ENCODE assay signal across 36 mouse cellular contexts in genomic region chr4:149512072-149512471, GRCm38 (mm10). TPM values are rescaled to one million over a fixed set of nuclear protein-coding genes. Genes with fewer than 3 reads are reported as not detected.
DNase-seq lines count a peak whose midpoint lies in the region; ATAC-seq and TF ChIP-seq lines count a peak whose summit lies in the region.
"Had no signal": no experiment of that assay in that cellular context is flagged by ENCODE, and none has a peak within 500 bp of the region (broad histone marks: within the 10 kb centered on the region; RNA-seq: fewer than 3 reads in every experiment).

No protein-coding gene starts in this region.

- ATAC-seq in forebrain, embryonic 13.5 days, result no peak
- no peak for ATAC-seq in forebrain, embryonic 11.5 days (replicated peaks; ENCODE audit: low FRiP score)
- ATAC-seq in lung, embryonic 16.5 days (ENCODE audit: low read depth), result peak; percentile 13; the same call in 1 of the 2 replicates
- no peak for ATAC-seq in forebrain, postnatal 0 days
- ATAC-seq: intestine, embryonic 16.5 days had no signal

- peak overlapping the region; percentile 31; the same call in 1 of the 2 replicates for H3K27ac ChIP-seq in forebrain, embryonic 13.5 days
- H3K27ac ChIP-seq in forebrain, embryonic 11.5 days (ENCODE audit: low read depth, low read length), result no peak overlapping the region
- no peak overlapping the region for H3K27ac ChIP-seq in lung, embryonic 16.5 days (ENCODE audit: low read length)
- no peak overlapping the region for H3K27ac ChIP-seq in forebrain, postnatal 0 days (ENCODE audit: low read depth, low read length)
- H3K27ac ChIP-seq: heart, embryonic 13.5 days; limb, embryonic 10.5 days; limb, embryonic 15.5 days; liver, embryonic 13.5 days; macrophage; stomach, postnatal 0 days had no signal

- no peaks in the 10 kb centered on the region for H3K27me3 ChIP-seq in forebrain, embryonic 13.5 days
- no peaks in the 10 kb centered on the region for H3K27me3 ChIP-seq in forebrain, embryonic 11.5 days (ENCODE audit: control insufficient read depth, insufficient read depth, low read length)
- H3K27me3 ChIP-seq in lung, embryonic 16.5 days (ENCODE audit: control insufficient read depth, insufficient read depth, low read depth, low read length), result no peaks in the 10 kb centered on the region
- H3K27me3 ChIP-seq in forebrain, postnatal 0 days (ENCODE audit: insufficient read depth, low read length), result no peaks in the 10 kb centered on the region
- H3K27me3 ChIP-seq: heart, embryonic 13.5 days; limb, embryonic 15.5 days; liver, embryonic 13.5 days; neural tube, embryonic 15.5 days had no signal

- no peaks in the 10 kb centered on the region for H3K9me3 ChIP-seq in forebrain, embryonic 13.5 days (replicated peaks)
- no peaks in the 10 kb centered on the region for H3K9me3 ChIP-seq in forebrain, embryonic 11.5 days (ENCODE audit: control insufficient read depth, low read length)
- H3K9me3 ChIP-seq in lung, embryonic 16.5 days (ENCODE audit: control insufficient read depth, low read length), result no peaks in the 10 kb centered on the region
- H3K9me3 ChIP-seq in forebrain, postnatal 0 days (ENCODE audit: low read length), result no peaks in the 10 kb centered on the region
- H3K9me3 ChIP-seq: G1E; heart, embryonic 13.5 days; limb, embryonic 10.5 days; limb, embryonic 15.5 days; liver, embryonic 13.5 days; neural tube, embryonic 15.5 days had no signal

- TF ChIP-seq CTCF in lung, adult 2 months (IDR thresholded peaks at IDR 0.05; ENCODE audit: insufficient read depth, low read length), result no peak
- TF ChIP-seq CTCF in brain, embryonic 14.5 days (IDR thresholded peaks at IDR 0.05; ENCODE audit: borderline replicate concordance, extremely low read depth, insufficient read depth, insufficient read length), result no peak
- no peak for TF ChIP-seq CTCF in forebrain, postnatal 0 days (IDR thresholded peaks at IDR 0.05; ENCODE audit: low read depth)

- TF ChIP-seq POLR2A in lung, adult 2 months (IDR thresholded peaks at IDR 0.05; ENCODE audit: borderline replicate concordance, extremely low read depth, low read depth, low read length), result no peak
- TF ChIP-seq POLR2A in brain, embryonic 14.5 days (IDR thresholded peaks at IDR 0.05; ENCODE audit: borderline replicate concordance, extremely low read depth, insufficient read depth, insufficient read length, poor library complexity, severe bottlenecking), result no peak

- no peak overlapping the region for H3K4me3 ChIP-seq in forebrain, embryonic 13.5 days
- no peak overlapping the region for H3K4me3 ChIP-seq in forebrain, embryonic 11.5 days (ENCODE audit: low read depth, low read length)
- no peak overlapping the region for H3K4me3 ChIP-seq in lung, embryonic 16.5 days (ENCODE audit: low read length)
- H3K4me3 ChIP-seq in lung, adult 2 months (replicated peaks; ENCODE audit: extremely low read depth, low read depth, low read length), result no peak overlapping the region
- no peak overlapping the region for H3K4me3 ChIP-seq in forebrain, postnatal 0 days (ENCODE audit: low read depth, low read length)
- H3K4me3 ChIP-seq: heart, embryonic 13.5 days; limb, embryonic 10.5 days; limb, embryonic 15.5 days; liver, embryonic 13.5 days; neural tube, embryonic 15.5 days had no signal

- WGBS in forebrain, embryonic 13.5 days, result 83% methylated on average over 7 of the region's 7 CpGs
- WGBS in forebrain, embryonic 11.5 days, result 95% methylated on average over 7 of the region's 7 CpGs
- WGBS in lung, embryonic 16.5 days, result 37% methylated on average over 7 of the region's 7 CpGs
- 63% methylated on average over 7 of the region's 7 CpGs for WGBS in lung, adult 2 months
- 71% methylated on average over 7 of the region's 7 CpGs for WGBS in forebrain, postnatal 0 days

- no peak overlapping the region for H3K9ac ChIP-seq in forebrain, embryonic 13.5 days
- no peak overlapping the region for H3K9ac ChIP-seq in forebrain, embryonic 11.5 days (ENCODE audit: low read length)
- H3K9ac ChIP-seq in lung, embryonic 16.5 days (ENCODE audit: low read length), result no peak overlapping the region
- H3K9ac ChIP-seq in forebrain, postnatal 0 days, result no peak overlapping the region
- H3K9ac ChIP-seq: heart, embryonic 13.5 days; limb, embryonic 15.5 days; liver, embryonic 13.5 days; neural tube, embryonic 15.5 days had no signal

- no peak overlapping the region for H3K4me2 ChIP-seq in forebrain, embryonic 13.5 days
- H3K4me2 ChIP-seq in forebrain, embryonic 11.5 days (ENCODE audit: low read depth, low read length, severe bottlenecking), result no peak overlapping the region
- H3K4me2 ChIP-seq in lung, embryonic 16.5 days (ENCODE audit: low read depth, low read length), result no peak overlapping the region
- no peak overlapping the region for H3K4me2 ChIP-seq in forebrain, postnatal 0 days (ENCODE audit: low read depth)
- H3K4me2 ChIP-seq: heart, embryonic 13.5 days; limb, embryonic 15.5 days; liver, embryonic 13.5 days; neural tube, embryonic 15.5 days had no signal

- no peaks in the 10 kb centered on the region for H3K36me3 ChIP-seq in forebrain, embryonic 13.5 days (ENCODE audit: poor library complexity, severe bottlenecking)
- H3K36me3 ChIP-seq in forebrain, embryonic 11.5 days (ENCODE audit: control insufficient read depth, insufficient read depth, low read length), result no peaks in the 10 kb centered on the region
- H3K36me3 ChIP-seq in lung, embryonic 16.5 days (ENCODE audit: control insufficient read depth, insufficient read depth, low read length), result no peaks in the 10 kb centered on the region
- no peaks in the 10 kb centered on the region for H3K36me3 ChIP-seq in forebrain, postnatal 0 days (ENCODE audit: insufficient read depth)
- H3K36me3 ChIP-seq: G1E; heart, embryonic 13.5 days; limb, embryonic 10.5 days; limb, embryonic 15.5 days; liver, embryonic 13.5 days; neural tube, embryonic 15.5 days had no signal

- peaks cover 8% of the 10 kb centered on the region for H3K4me1 ChIP-seq in forebrain, embryonic 13.5 days
- 0 out of 2 replicates have a peak, but pooled peaks cover 2% of the 10 kb centered on the region for H3K4me1 ChIP-seq in forebrain, embryonic 11.5 days (replicated peaks; ENCODE audit: control insufficient read depth, insufficient read depth, low read length)
- H3K4me1 ChIP-seq in lung, embryonic 16.5 days (replicated peaks; ENCODE audit: control insufficient read depth, insufficient read depth, low read length), result peaks cover 14% of the 10 kb centered on the region
- H3K4me1 ChIP-seq in lung, adult 2 months (ENCODE audit: control insufficient read depth, insufficient read depth, low read length), result no peaks in the 10 kb centered on the region; the same call in 1 of the 2 replicates
- no peaks in the 10 kb centered on the region for H3K4me1 ChIP-seq in forebrain, postnatal 0 days (ENCODE audit: insufficient read depth)
- H3K4me1 ChIP-seq: limb, embryonic 15.5 days; liver, embryonic 13.5 days had no signal

- no peak for DNase-seq in forebrain, embryonic 11.5 days (ENCODE audit: low spot score)
- DNase-seq in lung, adult 2 months, result no peak
- DNase-seq in brain, embryonic 14.5 days (ENCODE audit: low read depth), result peak; percentile 50
- peak; percentile 43 for DNase-seq in forebrain, postnatal 0 days
- DNase-seq in frontal cortex, postnatal 10 days (ENCODE audit: low spot score in 2 of 2), result no peak
- DNase-seq: adrenal gland, adult 8-10 months; cerebellum, adult 8-10 months; cerebellum, postnatal 25 days; gastrocnemius, postnatal 10 days; heart, postnatal 10 days; kidney, adult 8-10 months; kidney, postnatal 10 days; layer of hippocampus, postnatal 36 days; liver, embryonic 13.5 days; thymus, adult 18-20 months; thymus, postnatal 25 days had no signal

RNA-seq across cellular contexts. Expression of gene Ctnnbip1, which starts 6.0 kb away (rescaled TPM):
- polyA plus RNA-seq in forebrain, embryonic 13.5 days (2015; fragmentation: Nextera tagmentation; extraction: Ambion mirVana), result 80.2 and 81.2 TPM in 2 replicates
- 71.7 and 72.1 TPM in 2 replicates for polyA plus RNA-seq in forebrain, embryonic 11.5 days (2014; fragmentation: Nextera tagmentation; extraction: Ambion mirVana)
- polyA plus RNA-seq in lung, embryonic 16.5 days (2015; fragmentation: Nextera tagmentation; extraction: Ambion mirVana), result 57.5 and 59.7 TPM in 2 replicates
- 9.8 and 16.0 TPM in 2 replicates for polyA plus RNA-seq in lung, adult 2 months (2012; rRNA removed)
- polyA plus RNA-seq in brain, embryonic 14.5 days (2012; rRNA removed), result 59.0 and 62.8 TPM in 2 replicates
- total RNA-seq in forebrain, postnatal 0 days (2014; rRNA removed), result 98.6 and 105 TPM in 2 replicates
- polyA plus RNA-seq in forebrain, postnatal 0 days (2015; fragmentation: Nextera tagmentation; extraction: Ambion mirVana), result 126 and 134 TPM in 2 replicates

RNA-seq across cellular contexts. Expression of gene Lzic, which starts 27.0 kb away (rescaled TPM):
- polyA plus RNA-seq in forebrain, embryonic 13.5 days (2015; fragmentation: Nextera tagmentation; extraction: Ambion mirVana), result 50.3 and 59.4 TPM in 2 replicates
- 55.6 and 57.6 TPM in 2 replicates for polyA plus RNA-seq in forebrain, embryonic 11.5 days (2014; fragmentation: Nextera tagmentation; extraction: Ambion mirVana)
- 35.2 and 40.7 TPM in 2 replicates for polyA plus RNA-seq in lung, embryonic 16.5 days (2015; fragmentation: Nextera tagmentation; extraction: Ambion mirVana)
- polyA plus RNA-seq in lung, adult 2 months (2012; rRNA removed), result 9.6 and 11.6 TPM in 2 replicates
- 31.7 and 32.0 TPM in 2 replicates for polyA plus RNA-seq in brain, embryonic 14.5 days (2012; rRNA removed)
- 44.2 and 62.5 TPM in 2 replicates for total RNA-seq in forebrain, postnatal 0 days (2014; rRNA removed)
- 38.9 and 46.9 TPM in 2 replicates for polyA plus RNA-seq in forebrain, postnatal 0 days (2015; fragmentation: Nextera tagmentation; extraction: Ambion mirVana)

RNA-seq across cellular contexts. Expression of gene Nmnat1, which starts 27.1 kb away (rescaled TPM):
- polyA plus RNA-seq in forebrain, embryonic 13.5 days (2015; fragmentation: Nextera tagmentation; extraction: Ambion mirVana), result 11.8 and 15.7 TPM in 2 replicates
- polyA plus RNA-seq in forebrain, embryonic 11.5 days (2014; fragmentation: Nextera tagmentation; extraction: Ambion mirVana), result 17.3 and 19.5 TPM in 2 replicates
- 10.3 and 11.9 TPM in 2 replicates for polyA plus RNA-seq in lung, embryonic 16.5 days (2015; fragmentation: Nextera tagmentation; extraction: Ambion mirVana)
- polyA plus RNA-seq in lung, adult 2 months (2012; rRNA removed), result 4.1 and 4.5 TPM in 2 replicates
- 7.5 and 9.9 TPM in 2 replicates for polyA plus RNA-seq in brain, embryonic 14.5 days (2012; rRNA removed)
- total RNA-seq in forebrain, postnatal 0 days (2014; rRNA removed), result 3.6 and 6.5 TPM in 2 replicates
- polyA plus RNA-seq in forebrain, postnatal 0 days (2015; fragmentation: Nextera tagmentation; extraction: Ambion mirVana), result 4.8 and 6.4 TPM in 2 replicates

RNA-seq across cellular contexts. Expression of gene Tmem274, which starts 34.9 kb away (rescaled TPM):
- polyA plus RNA-seq in forebrain, embryonic 13.5 days (2015; fragmentation: Nextera tagmentation; extraction: Ambion mirVana), result 0.28 and 0.62 TPM in 2 replicates
- 0.99 TPM in 1 of 2 replicates, not detected in the other for polyA plus RNA-seq in forebrain, embryonic 11.5 days (2014; fragmentation: Nextera tagmentation; extraction: Ambion mirVana)
- 0.49 and 0.53 TPM in 2 replicates for polyA plus RNA-seq in lung, embryonic 16.5 days (2015; fragmentation: Nextera tagmentation; extraction: Ambion mirVana)
- polyA plus RNA-seq in lung, adult 2 months (2012; rRNA removed), result not detected in 2 replicates
- not detected in 2 replicates for polyA plus RNA-seq in brain, embryonic 14.5 days (2012; rRNA removed)
- not detected in 2 replicates for total RNA-seq in forebrain, postnatal 0 days (2014; rRNA removed)
- polyA plus RNA-seq in forebrain, postnatal 0 days (2015; fragmentation: Nextera tagmentation; extraction: Ambion mirVana), result not detected in 2 replicates
- total RNA-seq: adrenal gland, adult 8-10 months; adrenal gland, postnatal 4 days; G1E; gastrocnemius, postnatal 10 days; heart, adult 8-10 months; heart, postnatal 10 days; hematopoietic stem cell, adult 5-6 weeks; layer of hippocampus, postnatal 36 days; left cerebral cortex, postnatal 10 days; megakaryocyte-erythroid progenitor cell, adult 5-6 weeks had no signal
- polyA plus RNA-seq: embryonic facial prominence, embryonic 11.5 days; G1E; gonadal fat pad, adult 2 months; heart, embryonic 13.5 days; large intestine, adult 2 months; limb, embryonic 15.5 days; liver, embryonic 13.5 days; lung, postnatal 0 days; macrophage; neural tube, embryonic 15.5 days; spleen, adult 2 months; stomach, postnatal 0 days had no signal

RNA-seq across cellular contexts. Expression of gene Rbp7, which starts 57.3 kb away (rescaled TPM):
- polyA plus RNA-seq in forebrain, embryonic 13.5 days (2015; fragmentation: Nextera tagmentation; extraction: Ambion mirVana), result not detected in 2 replicates
- not detected in 2 replicates for polyA plus RNA-seq in forebrain, embryonic 11.5 days (2014; fragmentation: Nextera tagmentation; extraction: Ambion mirVana)
- 2.0 and 3.4 TPM in 2 replicates for polyA plus RNA-seq in lung, embryonic 16.5 days (2015; fragmentation: Nextera tagmentation; extraction: Ambion mirVana)
- 2.1 and 2.2 TPM in 2 replicates for polyA plus RNA-seq in lung, adult 2 months (2012; rRNA removed)
- 0.21 TPM in 1 of 2 replicates, not detected in the other for polyA plus RNA-seq in brain, embryonic 14.5 days (2012; rRNA removed)
- total RNA-seq in forebrain, postnatal 0 days (2014; rRNA removed), result not detected in 2 replicates
- polyA plus RNA-seq in forebrain, postnatal 0 days (2015; fragmentation: Nextera tagmentation; extraction: Ambion mirVana), result 0.30 and 0.49 TPM in 2 replicates
- total RNA-seq: G1E; hematopoietic stem cell, adult 5-6 weeks; layer of hippocampus, postnatal 36 days; megakaryocyte-erythroid progenitor cell, adult 5-6 weeks had no signal
- polyA plus RNA-seq: embryonic facial prominence, embryonic 11.5 days; G1E; limb, embryonic 10.5 days; liver, embryonic 13.5 days; macrophage; neural tube, embryonic 15.5 days; spleen, adult 2 months had no signal

Comparison
In these comparisons a context has a peak if more than half of its experiments do, and no peak if none do; other contexts are left out.
1. DNase-seq: peak in brain, embryonic 14.5 days (single experiment) and forebrain, postnatal 0 days (single experiment); none in forebrain, embryonic 11.5 days (single experiment), lung, adult 2 months (single experiment) and frontal cortex, postnatal 10 days (0 of 2).